Mouse (Mus musculus) cerebellum, adult 9-11 months (tissue): ENCODE data around the gene 4933406M09Rik.

Source experiments
- DNase-seq: peaks from one replicate; pipeline ENCODE4 v3.0.0; 2022

4933406M09Rik gene

DNA sequence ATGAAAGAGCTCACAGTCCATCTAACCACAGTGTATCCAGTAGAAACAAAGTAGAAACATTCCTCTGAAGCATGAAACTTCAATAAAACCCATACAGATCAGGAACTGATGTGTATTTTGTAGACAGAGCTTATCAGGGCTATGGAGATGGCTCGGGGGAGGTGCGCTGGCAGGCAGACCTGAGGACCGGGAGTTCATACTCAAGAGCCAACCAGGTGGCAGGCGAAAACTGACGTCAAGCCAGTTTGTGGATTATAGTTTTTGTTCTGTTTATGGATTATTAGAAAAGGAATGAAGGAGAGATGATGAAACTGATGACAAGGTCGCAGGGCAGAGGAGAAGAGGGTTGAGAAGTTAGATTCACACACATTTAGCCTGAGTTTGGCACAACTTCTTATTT, 54.7 kb downstream of the 4933406M09Rik start:
- no peak for DNase-seq
